Mouse (Mus musculus): ENCODE measurements around the gene Cpa1. TPM values are rescaled to one million over a fixed set of nuclear protein-coding genes. Genes with fewer than 3 reads are reported as not detected.

The Cpa1 gene
- polyA plus RNA-seq, 1 experiment from 2014 or later, result 0.18 TPM

GRCm38 (mm10) chr6:30654932-30655331 lies 15.9 kb downstream of the Cpa1 start:
- Histone ChIP-seq H3K9ac (0 out of 2 replicates have a peak overlapping the region, but pooled peaks have one; percentile 17), H3K4me2 (replicated peaks) (no peak overlapping the region)

GRCm38 (mm10) chr6:30657279-30657678 lies 18.3 kb downstream of the Cpa1 start:
- 75% methylated on average over 12 of the region's 12 CpGs for WGBS
- Histone ChIP-seq H3K4me1 (peaks cover 40% of the 10 kb centered on the region), H3K4me3 (no peak overlapping the region), H3K27me3 (replicated peaks) (no peaks in the 10 kb centered on the region), H3K36me3 (no peaks in the 10 kb centered on the region), H3K27ac (no peak overlapping the region), H3K4me2 (replicated peaks) (no peak overlapping the region), H3K9ac (no peak overlapping the region), H3K9me3 (no peaks in the 10 kb centered on the region)
- no peak for ATAC-seq (ENCODE audit: low FRiP score, low read depth)

More at GRCm38 (mm10) chr6:30654932-30655331, 15.9 kb downstream of the Cpa1 start:
- H3K27me3 ChIP-seq (replicated peaks), result no peaks in the 10 kb centered on the region
- H3K27ac ChIP-seq, result peak overlapping the region; percentile 11; the same call in 1 of the 2 replicates
- no peaks in the 10 kb centered on the region for H3K36me3 ChIP-seq
- H3K4me3 ChIP-seq, result no peak overlapping the region
- H3K4me1 ChIP-seq, result peaks cover 43% of the 10 kb centered on the region
- H3K9me3 ChIP-seq, result no peaks in the 10 kb centered on the region
- ATAC-seq (ENCODE audit: low FRiP score, low read depth), result no peak; the same call in 1 of the 2 replicates
- 70% methylated on average over 3 of the region's 3 CpGs for WGBS

- no peak overlapping the region for H3K4me3 ChIP-seq
- ATAC-seq (ENCODE audit: low FRiP score, low read depth), result no peak
- 84% methylated on average over 9 of the region's 9 CpGs for WGBS
- no peak overlapping the region for H3K4me2 ChIP-seq (replicated peaks)
- H3K36me3 ChIP-seq, result no peaks in the 10 kb centered on the region
- H3K27me3 ChIP-seq (replicated peaks), result no peaks in the 10 kb centered on the region
- no peaks in the 10 kb centered on the region for H3K9me3 ChIP-seq
- no peak overlapping the region for H3K9ac ChIP-seq
- H3K4me1 ChIP-seq, result peaks cover 28% of the 10 kb centered on the region
- H3K27ac ChIP-seq, result no peak overlapping the region
Observed at GRCm38 (mm10) chr6:30658619-30659018, 19.6 kb downstream of the Cpa1 start.

GRCm38 (mm10) chr6:30664776-30665175 lies 25.8 kb downstream of the Cpa1 start:
- WGBS, result 37% methylated on average over 6 of the region's 6 CpGs
- Histone ChIP-seq H3K9me3 (no peaks in the 10 kb centered on the region), H3K4me3 (no peak overlapping the region), H3K36me3 (no peaks in the 10 kb centered on the region), H3K4me2 (replicated peaks) (no peak overlapping the region), H3K27ac (no peak overlapping the region), H3K27me3 (replicated peaks) (no peaks in the 10 kb centered on the region), H3K4me1 (peaks cover 13% of the 10 kb centered on the region), H3K9ac (no peak overlapping the region)
- ATAC-seq (ENCODE audit: low FRiP score, low read depth), result no peak

- no peaks in the 10 kb centered on the region for H3K36me3 ChIP-seq
- H3K9ac ChIP-seq, result no peak overlapping the region
- no peaks in the 10 kb centered on the region for H3K27me3 ChIP-seq (replicated peaks)
- no peak overlapping the region for H3K4me3 ChIP-seq
- H3K9me3 ChIP-seq, result no peaks in the 10 kb centered on the region
- 61% methylated on average over 4 of the region's 4 CpGs for WGBS
- ATAC-seq (ENCODE audit: low FRiP score, low read depth), result no peak
- peaks cover 13% of the 10 kb centered on the region for H3K4me1 ChIP-seq
- H3K27ac ChIP-seq, result no peak overlapping the region
- H3K4me2 ChIP-seq (replicated peaks), result no peak overlapping the region
Observed at GRCm38 (mm10) chr6:30665296-30665695, 26.3 kb downstream of the Cpa1 start.

GRCm38 (mm10) chr6:30666043-30666442 lies 27.0 kb downstream of the Cpa1 start:
- WGBS, result 41% methylated on average over 6 of the region's 6 CpGs
- no peaks in the 10 kb centered on the region for H3K27me3 ChIP-seq (replicated peaks)
- no peak overlapping the region for H3K4me3 ChIP-seq
- H3K4me1 ChIP-seq, result peaks cover 13% of the 10 kb centered on the region
- no peaks in the 10 kb centered on the region for H3K36me3 ChIP-seq
- no peak overlapping the region for H3K4me2 ChIP-seq (replicated peaks)
- H3K9me3 ChIP-seq, result no peaks in the 10 kb centered on the region
- no peak overlapping the region for H3K27ac ChIP-seq
- ATAC-seq (ENCODE audit: low FRiP score, low read depth), result no peak
- H3K9ac ChIP-seq, result no peak overlapping the region

GRCm38 (mm10) chr6:30667585-30667984 lies 28.6 kb downstream of the Cpa1 start:
- no peak overlapping the region for H3K4me3 ChIP-seq
- peaks cover 17% of the 10 kb centered on the region for H3K4me1 ChIP-seq
- no peak overlapping the region for H3K27ac ChIP-seq
- no peaks in the 10 kb centered on the region for H3K27me3 ChIP-seq (replicated peaks)
- H3K4me2 ChIP-seq (replicated peaks), result no peak overlapping the region
- ATAC-seq (ENCODE audit: low FRiP score, low read depth), result no peak
- H3K36me3 ChIP-seq, result no peaks in the 10 kb centered on the region
- H3K9me3 ChIP-seq, result no peaks in the 10 kb centered on the region
- no peak overlapping the region for H3K9ac ChIP-seq
- WGBS, result 48% methylated on average over 5 of the region's 5 CpGs

GRCm38 (mm10) chr6:30671696-30672095 lies 32.7 kb downstream of the Cpa1 start:
- Histone ChIP-seq H3K4me3 (no peak overlapping the region), H3K9ac (no peak overlapping the region), H3K27me3 (replicated peaks) (no peaks in the 10 kb centered on the region), H3K9me3 (no peaks in the 10 kb centered on the region), H3K27ac (no peak overlapping the region), H3K4me2 (replicated peaks) (no peak overlapping the region), H3K36me3 (no peaks in the 10 kb centered on the region), H3K4me1 (peaks cover 28% of the 10 kb centered on the region)
- 64% methylated on average over 5 of the region's 5 CpGs for WGBS
- no peak for ATAC-seq (ENCODE audit: low FRiP score, low read depth)

GRCm38 (mm10) chr6:30673764-30674561 lies 34.9 kb downstream of the Cpa1 start:
- 0 out of 2 replicates have a peak overlapping the region, but pooled peaks have one; percentile 26 for H3K9ac ChIP-seq
- H3K27ac ChIP-seq, result no peak overlapping the region
- peaks cover 33% of the 10 kb centered on the region for H3K4me1 ChIP-seq
- H3K4me2 ChIP-seq (replicated peaks), result peak overlapping the region; percentile 49
- no peaks in the 10 kb centered on the region for H3K36me3 ChIP-seq
- no peaks in the 10 kb centered on the region for H3K9me3 ChIP-seq
- H3K27me3 ChIP-seq (replicated peaks), result no peaks in the 10 kb centered on the region
- ATAC-seq (ENCODE audit: low FRiP score, low read depth), result 0 out of 2 replicates have a peak, but pooled peaks have one; percentile 6
- no peak overlapping the region for H3K4me3 ChIP-seq
- 33% methylated on average over 14 of the region's 14 CpGs for WGBS

GRCm38 (mm10) chr6:30674714-30675280 lies 35.8 kb downstream of the Cpa1 start:
- Histone ChIP-seq H3K4me3 (no peak overlapping the region), H3K9ac (no peak overlapping the region), H3K36me3 (no peaks in the 10 kb centered on the region), H3K27ac (peak overlapping the region; percentile 70), H3K27me3 (replicated peaks) (no peaks in the 10 kb centered on the region), H3K4me2 (replicated peaks) (peak overlapping the region; percentile 49), H3K9me3 (no peaks in the 10 kb centered on the region), H3K4me1 (peaks cover 33% of the 10 kb centered on the region)
- no peak for ATAC-seq (ENCODE audit: low FRiP score, low read depth)
- 45% methylated on average over 9 of the region's 9 CpGs for WGBS

GRCm38 (mm10) chr6:30675281-30675771 lies 36.3 kb downstream of the Cpa1 start:
- H3K9ac ChIP-seq, result peak overlapping the region; percentile 50
- H3K4me3 ChIP-seq, result no peak overlapping the region
- peak overlapping the region; percentile 49 for H3K4me2 ChIP-seq (replicated peaks)
- H3K27me3 ChIP-seq (replicated peaks), result no peaks in the 10 kb centered on the region
- WGBS, result 16% methylated on average over 11 of the region's 11 CpGs
- H3K9me3 ChIP-seq, result no peaks in the 10 kb centered on the region
- H3K4me1 ChIP-seq, result peaks cover 33% of the 10 kb centered on the region
- no peaks in the 10 kb centered on the region for H3K36me3 ChIP-seq
- peak overlapping the region; percentile 70 for H3K27ac ChIP-seq
- 0 out of 2 replicates have a peak, but pooled peaks have one; percentile 31 for ATAC-seq (ENCODE audit: low FRiP score, low read depth)

GRCm38 (mm10) chr6:30676506-30676905 lies 37.5 kb downstream of the Cpa1 start:
- ATAC-seq (ENCODE audit: low FRiP score, low read depth), result no peak
- no peak overlapping the region for H3K27ac ChIP-seq

More at GRCm38 (mm10) chr6:30676506-30676905, 37.5 kb downstream of the Cpa1 start:
- H3K9me3 ChIP-seq, result no peaks in the 10 kb centered on the region
- H3K4me3 ChIP-seq, result no peak overlapping the region
- H3K4me2 ChIP-seq (replicated peaks), result no peak overlapping the region
- peaks cover 32% of the 10 kb centered on the region for H3K4me1 ChIP-seq
- WGBS, result 90% methylated on average over 6 of the region's 6 CpGs
- no peak overlapping the region for H3K9ac ChIP-seq
- H3K36me3 ChIP-seq, result no peaks in the 10 kb centered on the region
- H3K27me3 ChIP-seq (replicated peaks), result no peaks in the 10 kb centered on the region
